Mouse (Mus musculus): ENCODE measurements around the gene Gm6583. TPM values are rescaled to one million over a fixed set of nuclear protein-coding genes. Genes with fewer than 3 reads are reported as not detected.

The Gm6583 gene
- polyA plus RNA-seq (2015; fragmentation: Nextera tagmentation; extraction: Ambion mirVana): 0.18 and 0.20 TPM in 2 replicates

DNA sequence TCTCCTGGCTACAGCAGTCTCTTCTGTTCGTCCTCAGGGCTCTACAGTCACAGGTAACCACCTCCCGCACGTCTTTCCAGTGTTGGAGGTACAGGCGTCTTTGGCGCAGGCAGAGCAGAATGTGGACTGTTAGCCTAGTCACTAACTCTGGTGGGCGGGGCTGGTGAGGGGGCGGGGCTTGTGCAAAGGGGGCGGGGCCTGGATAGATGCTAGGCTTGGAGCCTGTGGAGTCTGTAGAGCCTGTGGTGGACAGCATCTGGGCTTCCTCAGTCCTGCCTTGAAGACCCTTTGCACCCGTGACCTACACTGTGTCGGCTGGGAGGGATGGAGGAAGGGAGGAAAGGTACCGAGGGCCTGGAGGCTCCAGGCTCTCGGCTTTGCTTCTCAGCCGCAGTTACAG lies at the start of gene Gm6583:
Gene Gm6583, minus strand, starts transcription at position 124 of the 400 bp plus-strand sequence.

DNA sequence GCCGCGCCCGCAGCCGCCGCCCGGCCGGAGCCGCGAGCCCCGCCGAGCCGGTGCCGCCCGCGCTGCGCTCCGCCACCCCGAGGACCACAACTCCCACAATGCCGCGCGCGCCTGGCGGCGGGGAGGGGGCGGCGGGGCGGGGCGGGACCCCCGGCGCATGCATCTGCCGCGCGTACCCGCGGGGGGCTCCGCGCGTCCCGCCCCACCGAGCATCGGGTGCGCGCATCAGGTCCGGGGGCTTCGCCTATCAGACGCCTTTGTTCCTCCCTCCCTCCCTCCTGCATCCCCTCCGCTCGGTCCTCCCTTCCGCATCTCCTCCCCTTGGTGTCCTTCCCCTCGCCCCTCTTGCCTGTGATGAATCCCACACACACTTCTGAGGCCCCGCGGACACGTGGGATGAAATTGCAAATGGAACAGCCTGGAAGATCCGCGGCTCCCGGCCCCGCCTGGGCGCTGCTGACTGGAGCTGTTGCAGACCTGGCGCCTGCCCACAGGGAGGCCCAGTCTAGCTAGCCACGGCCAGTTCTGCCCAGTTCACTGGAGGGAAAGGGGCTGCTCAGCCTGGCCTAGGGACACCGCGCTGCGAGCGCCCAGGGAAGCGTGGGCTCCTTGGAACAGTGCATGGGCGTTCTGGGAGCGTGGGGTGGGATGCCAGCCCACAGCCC lies 39.1 kb upstream of the Gm6583 start, which contains the start of gene Asphd2:
Gene Asphd2, minus strand, starts transcription at position 88 of the 665 bp plus-strand sequence.

DNA sequence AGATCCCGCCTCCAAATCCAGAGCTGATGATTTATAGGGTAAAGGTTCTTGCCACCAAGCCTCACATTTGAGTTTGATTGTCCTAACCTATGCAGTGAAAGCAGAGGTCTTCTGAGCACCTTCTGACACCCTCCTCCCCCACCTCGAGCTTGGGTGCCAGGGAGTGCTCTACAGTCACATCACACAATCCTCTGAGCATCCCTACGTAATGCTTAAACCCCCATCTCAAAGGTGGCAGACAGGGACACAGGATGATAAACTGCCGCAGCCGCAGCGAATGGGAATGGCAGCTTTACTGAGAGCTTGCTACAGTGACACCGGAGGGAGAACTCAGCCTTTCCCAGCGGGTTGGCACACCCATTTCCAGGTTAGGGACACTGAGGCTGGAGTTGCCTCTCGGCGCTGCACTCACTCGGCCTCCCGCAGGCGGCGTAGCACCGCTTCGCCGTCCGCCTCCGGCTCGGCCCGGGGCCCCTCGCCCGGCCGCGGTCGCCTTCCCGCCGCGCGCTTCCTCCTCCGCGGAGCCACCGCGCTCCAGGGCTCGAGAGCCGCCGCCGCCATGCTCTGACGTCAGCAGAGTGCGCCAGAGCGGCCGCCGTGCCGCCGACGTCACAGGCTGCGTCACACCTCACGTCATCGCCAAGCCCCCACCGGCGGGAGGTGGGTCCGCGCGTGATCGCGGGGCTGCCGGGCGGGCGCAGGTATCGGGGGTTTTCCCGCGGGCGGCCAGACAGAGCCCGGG lies 13.2 kb downstream of the Gm6583 start, which contains the start of the genes Srrd and Hps4:
Gene Srrd, minus strand, starts transcription at position 578 of the 742 bp plus-strand sequence.
Gene Hps4, plus strand, starts transcription at position 621 of the 742 bp plus-strand sequence.

DNA sequence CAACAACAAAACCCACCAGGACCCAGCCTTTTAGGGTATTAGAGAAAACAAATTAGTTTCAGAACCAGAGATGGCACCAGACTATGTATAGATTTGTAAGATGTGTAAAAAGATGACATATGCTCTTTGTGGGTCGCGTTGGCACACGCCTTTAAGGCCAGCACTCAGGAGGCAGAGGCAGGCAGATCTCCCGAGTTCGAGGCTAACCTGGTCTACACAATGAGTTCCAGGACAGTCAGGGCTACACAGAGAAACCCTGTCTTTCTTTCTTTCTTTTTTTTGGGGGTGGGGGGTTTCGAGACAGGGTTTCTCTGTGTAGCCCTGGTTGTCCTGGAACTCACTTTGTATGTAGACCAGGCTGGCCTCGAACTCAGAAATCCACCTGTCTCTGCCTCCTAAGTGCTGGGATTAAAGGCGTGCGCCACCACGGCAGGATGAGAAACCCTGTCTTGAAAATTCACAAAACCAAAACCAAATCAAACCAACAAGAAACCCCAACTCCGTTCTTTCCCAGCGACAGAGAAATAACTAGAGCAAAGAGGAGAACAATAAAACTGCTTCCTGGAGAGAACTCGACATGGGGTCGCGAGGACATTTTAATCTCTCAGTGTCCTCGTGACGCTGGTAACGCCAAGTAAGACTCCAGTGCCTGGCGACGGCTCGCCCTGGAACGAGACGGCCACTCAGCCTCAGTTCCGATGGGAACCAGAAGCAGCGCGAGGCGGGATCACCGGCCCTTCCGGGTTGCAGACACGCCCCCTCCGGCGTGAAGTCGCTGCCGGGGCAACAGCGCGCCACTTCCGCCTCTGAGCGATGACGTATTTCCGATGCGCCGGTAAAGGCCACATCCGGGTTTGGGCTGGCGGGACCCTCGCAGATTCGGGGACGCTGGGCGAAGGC lies 30.0 kb downstream of the Gm6583 start, which contains the start of gene Tfip11:
Gene Tfip11, plus strand, starts transcription at position 813 of the 900 bp plus-strand sequence.

Other genes with a start within 250 kb of the Gm6583 start
- 1.6 and 2.0 TPM in 2 replicates for gene Cryba4, start 103.5 kb downstream of the Gm6583 start, polyA plus RNA-seq (2015; fragmentation: Nextera tagmentation; extraction: Ambion mirVana)
- gene Crybb1, start 100.2 kb downstream of the Gm6583 start, polyA plus RNA-seq (2015; fragmentation: Nextera tagmentation; extraction: Ambion mirVana): 0.47 and 1.6 TPM in 2 replicates
- 44.7 and 53.7 TPM in 2 replicates for gene Tpst2, start 79.3 kb downstream of the Gm6583 start, polyA plus RNA-seq (2015; fragmentation: Nextera tagmentation; extraction: Ambion mirVana)
- gene Tfip11, start 29.7 kb downstream of the Gm6583 start, polyA plus RNA-seq (2015; fragmentation: Nextera tagmentation; extraction: Ambion mirVana): 11.3 and 12.9 TPM in 2 replicates
- gene Srrd, start 13.0 kb downstream of the Gm6583 start, polyA plus RNA-seq (2015; fragmentation: Nextera tagmentation; extraction: Ambion mirVana): 16.9 and 20.9 TPM in 2 replicates
- 11.9 and 16.7 TPM in 2 replicates for gene Hps4, start 12.9 kb downstream of the Gm6583 start, polyA plus RNA-seq (2015; fragmentation: Nextera tagmentation; extraction: Ambion mirVana)
- 0.17 and 0.29 TPM in 2 replicates for gene Asphd2, start 38.8 kb upstream of the Gm6583 start, polyA plus RNA-seq (2015; fragmentation: Nextera tagmentation; extraction: Ambion mirVana)
- not detected in 2 replicates for gene Gm6588, start 93.4 kb upstream of the Gm6583 start, polyA plus RNA-seq (2015; fragmentation: Nextera tagmentation; extraction: Ambion mirVana)
- 0.12 and 0.16 TPM in 2 replicates for gene Sez6l, start 221.2 kb upstream of the Gm6583 start, polyA plus RNA-seq (2015; fragmentation: Nextera tagmentation; extraction: Ambion mirVana)

Data from spleen, postnatal 0 days (tissue).